Mouse (Mus musculus) heart, adult 2 months (tissue): Measurements from ENCODE around the gene Gm38119. TPM values are rescaled to one million over a fixed set of nuclear protein-coding genes. Genes with fewer than 3 reads are reported as not detected.

Experiments used
- DNase-seq, 2 experiments: peaks; one replicate each; pipeline ENCODE4 v3.0.0; 2021
- H3K27ac ChIP-seq: fragments of 200-600 bp; 2 replicates; pipeline ENCODE4 v1.8.1; 2022
- H3K27me3 ChIP-seq: fragments of 200-500 bp; 2 replicates; pipeline ENCODE4 v1.6.1; 2012; ENCODE audit warnings: mild to moderate bottlenecking, low read length, inconsistent platforms, mixed read lengths; ENCODE audit not compliant: control insufficient read depth, insufficient read depth
- H3K36me3 ChIP-seq: fragments of 200-500 bp; 2 replicates; pipeline ENCODE4 v1.6.1; 2012; ENCODE audit warnings: low read length, inconsistent platforms; ENCODE audit not compliant: control insufficient read depth, insufficient read depth
- H3K4me1 ChIP-seq: fragments of 200-500 bp; 2 replicates; pipeline ENCODE4 v1.6.1; 2011; ENCODE audit warnings: low read length; ENCODE audit not compliant: control insufficient read depth, insufficient read depth
- H3K4me3 ChIP-seq: fragments of 200-600 bp; 2 replicates; pipeline ENCODE4 v1.8.1; 2022
- H3K79me2 ChIP-seq: fragments of 200-500 bp; replicated peaks from 2 replicates; pipeline ENCODE4 v1.6.1; 2012; ENCODE audit warnings: mild to moderate bottlenecking, inconsistent platforms, low read length, moderate library complexity, mixed read lengths; ENCODE audit not compliant: control insufficient read depth, insufficient read depth
- H3K9ac ChIP-seq: fragments of 200-500 bp; 2 replicates; pipeline ENCODE4 v1.6.1; 2012; ENCODE audit warnings: low read depth, mild to moderate bottlenecking, control low read depth, inconsistent platforms, low read length, mixed read lengths
- CTCF ChIP-seq: fragments of 200-600 bp; IDR thresholded peaks from 2 replicates; pipeline ENCODE4 v1.8.1; 2022; ENCODE audit warnings: antibody characterized with exemption, mild to moderate bottlenecking, moderate library complexity
- EP300 ChIP-seq: fragments of 200-500 bp; IDR thresholded peaks from 2 replicates; pipeline ENCODE4 v1.6.1; 2011; ENCODE audit warnings: low read depth, low read length, control low read depth; ENCODE audit not compliant: insufficient read depth
- POLR2A ChIP-seq: fragments of 200-500 bp; IDR thresholded peaks from 2 replicates; pipeline ENCODE4 v1.6.1; 2011; ENCODE audit warnings: mild to moderate bottlenecking, low read depth, low read length, control low read depth; ENCODE audit not compliant: insufficient read depth
- WGBS: fragments of 180-500 bp; shearing (Covaris S2); methylation state at CpG from one replicate; pipeline ENCODE4 v1.1.7; 2018; 5-methylcytosine and 5-hydroxymethylcytosine counted together
- intact Hi-C: fragments of 180-260 bp; cut with DNase I; formaldehyde crosslinking; loops from one replicate; pipeline ENCODE4 v1.15.1; 2025
- long read RNA-seq: library from polyadenylated mRNA; stranded (forward); transcript quantifications from one replicate; pipeline ENCODE4 v2.0.0, GENCODE M21; 2021
- polyA plus RNA-seq: library from polyadenylated mRNA; depleted of rRNA; stranded (reverse); fragments of >200 nt; gene quantifications from 2 replicates; pipeline ENCODE4 v1.2.3, GENCODE M21; 2012; rRNA removed
- total RNA-seq, 2 experiments: library from RNA; stranded (reverse); gene quantifications; 2 replicates each; pipeline ENCODE4 v1.2.3; 2021

Gm38119 gene
- not detected for total RNA-seq
- polyA plus RNA-seq, result not detected in 2 replicates
- long read RNA-seq, result 0 reads

DNA sequence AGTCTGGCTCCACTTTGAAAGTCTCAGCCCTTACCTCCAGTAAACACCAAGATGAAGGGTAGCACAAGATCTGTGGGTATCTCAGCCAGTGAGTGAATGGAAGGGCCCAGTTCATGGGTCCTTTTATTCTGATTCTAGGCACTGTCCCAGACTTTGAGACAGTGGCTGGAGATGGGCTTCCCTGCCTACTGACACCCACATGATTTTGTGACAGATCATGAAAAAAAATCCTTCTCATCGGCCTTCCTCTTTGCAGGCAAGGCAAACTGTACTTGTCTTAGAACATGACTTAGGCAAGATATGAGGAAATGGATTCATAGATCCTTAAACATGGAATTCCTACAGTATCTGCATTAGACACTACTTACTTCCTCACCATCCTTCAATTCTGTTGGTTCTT is at the start of gene Gm38119:
Gene Gm38119, minus strand, starts transcription at position 101 of the 400 bp plus-strand sequence.
- Histone ChIP-seq H3K4me3 (no peak within 1 kb of the TSS), H3K27ac (no peak within 1 kb of the TSS), H3K9ac (no peak within 1 kb of the TSS), H3K79me2 (no peaks in the 10 kb centered on the region), H3K4me1 (no peaks in the 10 kb centered on the region), H3K27me3 (no peaks in the 10 kb centered on the region), H3K36me3 (no peaks in the 10 kb centered on the region)
- DNase-seq, result no peak
- 60% methylated on average over 1 of the region's 1 CpGs for whole genome bisulfite sequencing
- intact Hi-C loops, result no loop called here
- TF ChIP-seq POLR2A, result no peak
- TF ChIP-seq CTCF, result no peak
- no peak for TF ChIP-seq EP300

DNA sequence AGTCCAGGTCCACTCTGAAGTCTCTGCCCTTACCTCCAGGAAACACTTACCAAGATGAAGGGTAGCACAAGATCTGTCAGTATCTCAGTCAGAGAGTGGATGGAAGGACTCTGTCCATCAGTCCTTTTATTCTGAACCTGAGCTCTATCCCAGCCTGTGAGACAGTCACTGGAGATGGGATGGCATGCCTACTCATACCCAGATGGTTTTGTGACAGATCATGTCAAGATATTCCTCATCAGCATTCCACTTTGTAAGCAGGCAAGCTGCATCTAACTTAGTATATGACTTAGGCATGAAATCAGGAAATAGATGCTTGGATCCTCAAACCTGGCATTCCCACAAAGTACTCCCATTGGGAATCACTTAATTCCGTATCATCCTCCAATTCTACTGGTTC is 39.9 kb upstream of the Gm38119 start, which contains the start of gene Lce1i:
Gene Lce1i, minus strand, starts transcription at position 101 of the 400 bp plus-strand sequence.
- Histone ChIP-seq H3K4me3 (no peak within 1 kb of the TSS), H3K4me1 (no peaks in the 10 kb centered on the region), H3K9ac (no peak within 1 kb of the TSS), H3K36me3 (no peaks in the 10 kb centered on the region), H3K27ac (no peak within 1 kb of the TSS), H3K27me3 (no peaks in the 10 kb centered on the region), H3K79me2 (no peaks in the 10 kb centered on the region)
- no peak for DNase-seq
- WGBS, result 47% methylated on average over 1 of the region's 1 CpGs
- intact Hi-C loops, result no loop called here
- TF ChIP-seq CTCF, result no peak
- TF ChIP-seq EP300, result no peak
- TF ChIP-seq POLR2A, result no peak

GRCm38 (mm10) chr3:92771573-92771972 is 32.7 kb upstream of the Gm38119 start:
- Histone ChIP-seq H3K9ac (no peak overlapping the region), H3K79me2 (no peaks in the 10 kb centered on the region), H3K4me3 (no peak overlapping the region), H3K27ac (no peak overlapping the region), H3K4me1 (no peaks in the 10 kb centered on the region), H3K27me3 (no peaks in the 10 kb centered on the region), H3K36me3 (no peaks in the 10 kb centered on the region)
- WGBS, result 17% methylated on average over 3 of the region's 3 CpGs
- peak; percentile 53 for TF ChIP-seq CTCF
- TF ChIP-seq EP300, result no peak
- TF ChIP-seq POLR2A, result no peak
- intact Hi-C loops, result no loop called here
- DNase-seq, result no peak

GRCm38 (mm10) chr3:92764965-92765364 is 26.1 kb upstream of the Gm38119 start, which contains the start of gene Lce1h:
Gene Lce1h, minus strand, starts transcription at chr3:92765065.
- Histone ChIP-seq H3K79me2 (no peaks in the 10 kb centered on the region), H3K27me3 (no peaks in the 10 kb centered on the region), H3K9ac (no peak within 1 kb of the TSS), H3K4me1 (no peaks in the 10 kb centered on the region), H3K36me3 (no peaks in the 10 kb centered on the region), H3K4me3 (no peak within 1 kb of the TSS), H3K27ac (no peak within 1 kb of the TSS)
- WGBS, result 87% methylated on average over 1 of the region's 1 CpGs
- DNase-seq, result no peak
- no peak for TF ChIP-seq EP300
- TF ChIP-seq POLR2A, result no peak
- intact Hi-C loops, result no loop called here

DNA sequence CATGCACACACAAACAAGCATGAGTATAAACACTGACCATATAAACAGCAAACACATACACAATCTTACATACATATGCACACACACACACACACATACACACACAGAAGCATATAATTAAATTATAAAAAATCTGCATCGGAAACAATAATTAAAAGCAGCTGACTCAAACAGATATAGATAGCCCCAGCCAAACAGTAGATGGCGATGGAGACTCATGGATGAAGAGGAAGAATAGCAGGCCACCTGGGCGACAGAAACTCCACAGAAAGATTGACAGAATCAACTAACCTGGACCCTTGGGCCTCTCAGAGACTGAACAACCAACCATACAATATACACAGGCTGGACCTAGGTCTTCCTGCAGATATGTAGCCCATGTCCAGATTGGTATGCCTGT is 14.3 kb upstream of the Gm38119 start:
- Histone ChIP-seq H3K9ac (no peak overlapping the region), H3K27me3 (no peaks in the 10 kb centered on the region), H3K4me3 (no peak overlapping the region), H3K36me3 (no peaks in the 10 kb centered on the region), H3K4me1 (no peaks in the 10 kb centered on the region), H3K27ac (no peak overlapping the region), H3K79me2 (no peaks in the 10 kb centered on the region)
- no peak for TF ChIP-seq EP300
- no peak for TF ChIP-seq POLR2A
- no peak for TF ChIP-seq CTCF
- WGBS, result 35% methylated on average over 3 of the region's 3 CpGs
- intact Hi-C loops, result no loop called here
- no peak for DNase-seq

DNA sequence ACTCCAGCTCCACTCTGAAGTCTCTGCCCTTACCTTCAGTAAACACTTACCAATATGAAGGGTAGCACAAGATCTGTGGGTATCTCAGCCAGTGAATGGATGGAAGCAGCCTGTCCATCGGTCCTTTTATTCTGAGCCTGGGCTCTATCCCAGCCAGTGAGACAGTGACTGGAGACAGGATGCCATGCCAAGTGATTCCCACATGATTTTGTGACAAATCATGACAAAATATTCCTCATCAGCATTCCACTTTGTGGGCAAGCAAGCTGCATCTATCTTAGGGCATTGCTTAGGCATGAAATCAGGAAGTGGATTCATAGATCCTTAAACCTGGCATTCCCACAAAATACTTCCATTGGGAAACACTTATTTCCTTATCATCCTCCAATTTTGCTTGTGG is 13.3 kb upstream of the Gm38119 start, which contains the start of gene Lce1g:
Gene Lce1g, minus strand, starts transcription at position 101 of the 400 bp plus-strand sequence.
- no peak within 1 kb of the TSS for H3K4me3 ChIP-seq
- intact Hi-C loops, result no loop called here

More for the DNA sequence above, 13.3 kb upstream of the Gm38119 start, which contains the start of gene Lce1g:
- WGBS, result 85% methylated on average over 1 of the region's 1 CpGs
- H3K9ac ChIP-seq, result no peak within 1 kb of the TSS
- H3K27me3 ChIP-seq, result no peaks in the 10 kb centered on the region
- no peaks in the 10 kb centered on the region for H3K79me2 ChIP-seq
- no peak for TF ChIP-seq CTCF
- TF ChIP-seq EP300, result no peak
- TF ChIP-seq POLR2A, result no peak
- DNase-seq, result no peak
- H3K36me3 ChIP-seq, result no peaks in the 10 kb centered on the region
- H3K4me1 ChIP-seq, result no peaks in the 10 kb centered on the region
- H3K27ac ChIP-seq, result no peak within 1 kb of the TSS
